Mouse (Mus musculus) neural tube, embryonic 13.5 days (tissue): ENCODE results near the gene Ugp2. TPM values are rescaled to one million over a fixed set of nuclear protein-coding genes. Genes with fewer than 3 reads are reported as not detected.

Source experiments
- ATAC-seq: fragments of 200-750 bp; cut with Nextera tagmentation; 2 replicates; pipeline ENCODE4 v1.8.0; 2017; ENCODE audit warnings: low read depth, mild to moderate bottlenecking, moderate TSS enrichment, moderate library complexity
- H3K27ac ChIP-seq: fragments of 300-500 bp; sonication (generic); replicated peaks from 2 replicates; pipeline ENCODE4 v1.5.1; 2015; ENCODE audit warnings: moderate library complexity, mild to moderate bottlenecking, inconsistent platforms
- H3K27me3 ChIP-seq: fragments of 300-500 bp; sonication (generic); 2 replicates; pipeline ENCODE4 v1.6.1; 2015; ENCODE audit warnings: mild to moderate bottlenecking, inconsistent platforms
- H3K36me3 ChIP-seq: fragments of 300-500 bp; sonication (generic); 2 replicates; pipeline ENCODE4 v1.6.1; 2015; ENCODE audit warnings: mild to moderate bottlenecking, inconsistent platforms
- H3K4me1 ChIP-seq: fragments of 300-500 bp; sonication (generic); replicated peaks from 2 replicates; pipeline ENCODE4 v1.6.1; 2015; ENCODE audit warnings: inconsistent platforms
- H3K4me2 ChIP-seq: fragments of 300-500 bp; sonication (generic); 2 replicates; pipeline ENCODE4 v1.6.1; 2015; ENCODE audit warnings: inconsistent platforms, mild to moderate bottlenecking, moderate library complexity
- H3K4me3 ChIP-seq: fragments of 300-500 bp; sonication (generic); 2 replicates; pipeline ENCODE4 v1.5.1; 2015; ENCODE audit warnings: mild to moderate bottlenecking, inconsistent platforms
- H3K9ac ChIP-seq: fragments of 300-500 bp; sonication (generic); 2 replicates; pipeline ENCODE4 v1.6.1; 2015; ENCODE audit warnings: moderate library complexity, mild to moderate bottlenecking, inconsistent platforms
- H3K9me3 ChIP-seq: fragments of 300-500 bp; sonication (generic); 2 replicates; pipeline ENCODE4 v1.6.1; 2016; ENCODE audit warnings: inconsistent platforms
- WGBS: fragments of 180-500 bp; shearing (Covaris S2); methylation state at CpG from one replicate; pipeline ENCODE4 v1.1.7; 2015; 5-methylcytosine and 5-hydroxymethylcytosine counted together
- polyA plus RNA-seq: library from polyadenylated mRNA; unstranded; fragments of >200 nt; fragmentation: Nextera tagmentation; extraction: Ambion mirVana; gene quantifications from 2 replicates; pipeline ENCODE4 v1.2.1, GENCODE M21; 2015

Gene Ugp2
- polyA plus RNA-seq, 1 experiment from 2014 or later, result 73.2 TPM

- Histone ChIP-seq H3K36me3 (no peaks in the 10 kb centered on the region), H3K4me3 (peak overlapping the region; percentile 82), H3K9ac (peak overlapping the region; percentile 91), H3K9me3 (no peaks in the 10 kb centered on the region), H3K27me3 (no peaks in the 10 kb centered on the region), H3K4me2 (peak overlapping the region; percentile 68), H3K27ac (no peak overlapping the region), H3K4me1 (peaks cover 24% of the 10 kb centered on the region)
- WGBS, result 25% methylated on average over 9 of the region's 9 CpGs
- ATAC-seq, result no peak
Observed at GRCm38 (mm10) chr11:21369248-21370016, 1.6 kb downstream of the Ugp2 start.

GRCm38 (mm10) chr11:21368466-21368865 is 2.5 kb downstream of the Ugp2 start:
- no peak overlapping the region for H3K9ac ChIP-seq
- peak overlapping the region; percentile 68 for H3K4me2 ChIP-seq
- H3K9me3 ChIP-seq, result no peaks in the 10 kb centered on the region
- ATAC-seq, result no peak
- H3K27ac ChIP-seq, result no peak overlapping the region
- peaks cover 24% of the 10 kb centered on the region for H3K4me1 ChIP-seq
- peak overlapping the region; percentile 82 for H3K4me3 ChIP-seq
- no peaks in the 10 kb centered on the region for H3K27me3 ChIP-seq
- 50% methylated on average over 7 of the region's 7 CpGs for WGBS
- no peaks in the 10 kb centered on the region for H3K36me3 ChIP-seq

DNA sequence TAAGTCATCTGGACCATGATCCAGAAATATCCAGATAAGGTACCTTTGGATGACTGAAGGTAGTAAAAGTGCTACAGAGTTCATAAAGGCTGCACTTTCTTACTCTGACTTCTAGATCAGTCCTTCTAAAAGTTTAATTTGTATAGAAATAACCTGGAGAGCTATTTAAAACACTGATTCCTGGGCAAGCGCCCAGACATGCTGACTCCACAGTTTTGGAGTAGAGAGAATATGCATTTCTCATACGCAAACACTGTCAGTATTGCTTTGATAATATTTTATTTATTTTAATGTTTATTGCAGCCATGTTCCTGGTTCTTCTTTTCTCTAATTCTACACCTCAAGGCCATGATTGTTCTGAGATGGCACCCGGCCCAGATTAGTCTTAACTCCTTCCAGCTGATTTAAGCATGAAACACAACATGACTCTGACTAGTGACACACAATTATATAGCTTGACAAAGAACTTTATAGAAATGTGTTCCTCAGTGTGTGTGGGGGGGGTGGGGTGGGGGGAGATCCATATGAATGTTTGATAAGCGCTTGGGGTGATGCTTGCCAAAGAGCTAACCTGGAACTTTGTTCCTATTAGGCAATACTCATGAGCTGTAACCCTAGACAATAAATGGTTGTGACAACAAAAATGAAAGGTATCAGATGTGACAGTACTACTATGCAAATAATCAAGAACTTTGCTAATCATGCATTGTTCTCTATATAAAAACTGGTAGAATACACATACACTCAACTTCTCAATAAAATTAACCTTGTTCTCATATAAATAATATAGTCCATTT is 7.7 kb downstream of the Ugp2 start:
- ATAC-seq, result no peak
- Histone ChIP-seq H3K4me2 (no peak overlapping the region), H3K36me3 (no peaks in the 10 kb centered on the region), H3K4me1 (peaks cover 2% of the 10 kb centered on the region), H3K4me3 (no peak overlapping the region), H3K9me3 (no peaks in the 10 kb centered on the region), H3K9ac (no peak overlapping the region), H3K27me3 (no peaks in the 10 kb centered on the region), H3K27ac (no peak overlapping the region)
- WGBS, result 92% methylated on average over 4 of the region's 4 CpGs

DNA sequence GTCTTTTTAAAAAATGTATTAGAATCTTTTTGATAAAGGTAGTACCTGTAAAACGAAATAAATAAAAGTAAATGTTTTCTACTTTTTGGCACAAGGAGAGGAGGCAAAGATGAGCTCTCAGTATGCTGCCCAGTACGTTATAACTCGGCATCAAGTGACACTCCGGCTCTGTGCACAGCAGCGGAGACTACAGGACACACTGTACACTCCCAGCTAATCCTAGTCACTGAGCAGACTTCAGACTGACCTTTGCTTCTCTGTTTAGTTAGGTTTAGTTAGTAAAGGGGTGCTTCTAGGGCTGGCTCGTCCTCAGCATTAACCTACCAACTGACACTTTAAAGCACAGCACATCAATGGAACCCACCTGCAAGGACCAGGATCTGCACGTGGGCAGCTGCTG is 19.7 kb downstream of the Ugp2 start:
- 93% methylated on average over 7 of the region's 7 CpGs for WGBS
- H3K27me3 ChIP-seq, result no peaks in the 10 kb centered on the region
- no peak for ATAC-seq

DNA sequence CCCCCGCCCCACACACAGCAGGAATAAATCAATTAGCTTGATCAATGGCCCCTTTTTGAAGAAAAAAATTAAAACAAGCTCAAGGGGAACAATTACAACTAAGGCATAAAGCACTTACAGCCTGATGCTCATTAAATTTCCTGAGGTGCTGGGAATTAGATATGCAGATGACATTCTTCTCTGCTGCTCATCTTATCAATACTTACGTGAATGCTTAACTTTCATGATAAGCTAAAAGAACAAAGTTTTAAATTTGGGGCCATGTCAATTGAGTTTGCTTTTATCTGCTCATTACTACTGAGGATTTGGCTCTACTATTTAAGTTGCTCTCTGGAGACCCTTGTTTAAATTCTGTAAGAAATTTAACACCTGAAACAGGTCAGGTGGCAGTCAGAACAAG is 22.1 kb downstream of the Ugp2 start:
- peaks cover 42% of the 10 kb centered on the region for H3K36me3 ChIP-seq
- no peaks in the 10 kb centered on the region for H3K9me3 ChIP-seq
- no peak overlapping the region for H3K4me2 ChIP-seq
- no peak for ATAC-seq
- no peak overlapping the region for H3K9ac ChIP-seq
- H3K4me3 ChIP-seq, result no peak overlapping the region
- H3K27me3 ChIP-seq, result no peaks in the 10 kb centered on the region
- no peak overlapping the region for H3K27ac ChIP-seq
- 77% methylated on average over 2 of the region's 2 CpGs for WGBS
- no peaks in the 10 kb centered on the region for H3K4me1 ChIP-seq

More for the DNA sequence above, 19.7 kb downstream of the Ugp2 start:
- Histone ChIP-seq H3K9me3 (no peaks in the 10 kb centered on the region), H3K4me3 (no peak overlapping the region), H3K27ac (no peak overlapping the region), H3K4me1 (no peaks in the 10 kb centered on the region), H3K9ac (no peak overlapping the region), H3K4me2 (no peak overlapping the region), H3K36me3 (peaks cover 31% of the 10 kb centered on the region)

GRCm38 (mm10) chr11:21346020-21346419 is 25.0 kb downstream of the Ugp2 start:
- Histone ChIP-seq H3K27me3 (no peaks in the 10 kb centered on the region), H3K9me3 (no peaks in the 10 kb centered on the region), H3K27ac (no peak overlapping the region), H3K4me1 (no peaks in the 10 kb centered on the region), H3K9ac (no peak overlapping the region), H3K4me2 (no peak overlapping the region), H3K36me3 (peaks cover 40% of the 10 kb centered on the region), H3K4me3 (no peak overlapping the region)
- ATAC-seq, result no peak
- WGBS, result 97% methylated on average over 3 of the region's 3 CpGs

GRCm38 (mm10) chr11:21343490-21343889 is 27.5 kb downstream of the Ugp2 start:
- Histone ChIP-seq H3K4me1 (0 out of 2 replicates have a peak, but pooled peaks cover 4% of the 10 kb centered on the region), H3K4me2 (no peak overlapping the region), H3K36me3 (peaks cover 36% of the 10 kb centered on the region), H3K9me3 (no peaks in the 10 kb centered on the region), H3K9ac (no peak overlapping the region), H3K27me3 (no peaks in the 10 kb centered on the region), H3K27ac (no peak overlapping the region), H3K4me3 (no peak overlapping the region)
- 97% methylated on average over 5 of the region's 5 CpGs for WGBS
- no peak for ATAC-seq

DNA sequence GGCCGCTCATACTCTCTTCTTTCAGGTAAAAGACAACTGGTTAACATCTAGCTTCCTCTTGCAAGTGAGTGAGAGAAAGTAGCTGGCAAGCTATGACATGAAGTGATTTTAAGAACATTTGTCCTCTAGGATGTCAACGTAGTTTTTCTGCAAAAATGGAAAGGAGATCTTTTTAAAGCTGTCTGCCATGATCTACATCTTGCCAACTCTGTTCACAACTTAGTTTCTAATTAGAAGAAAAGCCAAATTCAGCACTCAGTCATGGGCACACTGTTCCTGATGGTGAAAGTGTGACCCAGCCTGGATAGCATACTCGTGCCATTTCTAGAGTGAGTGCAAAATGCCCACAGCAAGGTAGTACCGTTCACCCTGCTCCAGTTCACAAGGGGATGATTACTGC is 31.9 kb downstream of the Ugp2 start:
- ATAC-seq, result no peak
- WGBS, result 86% methylated on average over 4 of the region's 4 CpGs
- H3K27me3 ChIP-seq, result no peaks in the 10 kb centered on the region

GRCm38 (mm10) chr11:21337855-21338254 is 33.1 kb downstream of the Ugp2 start:
- H3K4me3 ChIP-seq, result no peak overlapping the region
- 0 out of 2 replicates have a peak, but pooled peaks cover 8% of the 10 kb centered on the region for H3K4me1 ChIP-seq
- H3K4me2 ChIP-seq, result no peak overlapping the region
- no peak overlapping the region for H3K9ac ChIP-seq
- H3K36me3 ChIP-seq, result peaks cover 11% of the 10 kb centered on the region; the same call in 1 of the 2 replicates
- ATAC-seq, result no peak
- H3K9me3 ChIP-seq, result no peaks in the 10 kb centered on the region
- no peaks in the 10 kb centered on the region for H3K27me3 ChIP-seq
- H3K27ac ChIP-seq, result no peak overlapping the region
- WGBS, result 74% methylated on average over 1 of the region's 1 CpGs

More for the DNA sequence above, 31.9 kb downstream of the Ugp2 start:
- no peak overlapping the region for H3K4me2 ChIP-seq
- no peak overlapping the region for H3K27ac ChIP-seq
- no peaks in the 10 kb centered on the region for H3K9me3 ChIP-seq
- H3K4me1 ChIP-seq, result 0 out of 2 replicates have a peak, but pooled peaks cover 8% of the 10 kb centered on the region
- no peak overlapping the region for H3K9ac ChIP-seq
- H3K4me3 ChIP-seq, result no peak overlapping the region
- H3K36me3 ChIP-seq, result peaks cover 13% of the 10 kb centered on the region; the same call in 1 of the 2 replicates

DNA sequence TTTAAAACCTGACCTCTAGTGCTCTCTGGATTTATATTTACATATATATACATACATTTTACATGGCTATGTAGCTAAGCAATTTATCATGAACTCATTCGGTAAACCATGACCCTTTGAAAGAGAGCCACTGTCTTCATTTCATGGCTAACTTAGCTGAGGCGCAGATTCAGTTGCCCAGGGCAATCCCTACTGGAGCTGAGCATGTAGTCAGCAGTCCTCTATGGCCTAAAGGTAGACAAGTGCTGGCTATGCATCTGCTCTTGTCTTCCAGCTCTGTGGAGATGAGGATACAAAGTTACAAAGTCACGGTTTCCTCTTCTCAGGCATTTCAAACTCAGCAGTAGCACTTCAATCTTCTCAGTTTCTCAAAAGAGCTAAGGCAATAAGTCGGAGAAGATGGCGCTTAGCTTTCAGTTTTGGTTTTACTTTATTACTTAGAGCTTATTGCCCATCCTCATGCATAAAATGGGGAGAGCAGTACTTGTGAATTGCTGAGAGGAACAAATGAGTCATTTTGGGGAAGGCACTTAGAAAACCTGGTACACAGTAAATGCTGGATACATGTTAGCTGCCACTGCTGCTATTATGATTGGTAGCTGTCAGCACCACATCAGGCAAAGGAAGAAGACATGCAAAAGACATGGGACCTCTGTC is 38.2 kb downstream of the Ugp2 start:
- ATAC-seq, result no peak
- Histone ChIP-seq H3K36me3 (peaks cover 51% of the 10 kb centered on the region), H3K4me2 (no peak overlapping the region), H3K9ac (no peak overlapping the region), H3K4me1 (no peaks in the 10 kb centered on the region), H3K27me3 (no peaks in the 10 kb centered on the region), H3K4me3 (no peak overlapping the region), H3K9me3 (no peaks in the 10 kb centered on the region), H3K27ac (no peak overlapping the region)
- 90% methylated on average over 5 of the region's 5 CpGs for WGBS

DNA sequence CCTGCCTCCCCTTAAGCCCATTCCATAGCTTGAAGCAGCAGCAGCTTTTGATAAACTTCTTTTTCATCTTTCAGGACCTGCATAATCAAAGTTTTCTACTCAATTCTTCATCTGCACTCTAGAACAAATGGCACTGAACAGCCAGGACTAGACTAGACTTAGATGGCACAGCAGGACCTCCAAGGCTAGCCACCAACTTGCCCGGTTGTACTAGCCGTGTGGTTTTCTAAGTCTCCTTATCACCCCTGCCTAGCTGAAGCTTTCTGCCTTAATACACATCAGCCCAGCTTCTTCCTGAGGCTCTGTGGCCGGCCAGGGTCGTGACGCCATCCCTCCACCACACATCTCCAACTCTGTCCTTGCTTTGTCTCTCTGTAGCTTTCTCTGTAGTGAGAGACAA is 42.9 kb downstream of the Ugp2 start:
- no peaks in the 10 kb centered on the region for H3K27me3 ChIP-seq
- H3K36me3 ChIP-seq, result peaks cover 76% of the 10 kb centered on the region
- H3K9me3 ChIP-seq, result no peaks in the 10 kb centered on the region
- H3K4me1 ChIP-seq, result no peaks in the 10 kb centered on the region
- no peak for ATAC-seq
- H3K9ac ChIP-seq, result no peak overlapping the region
- H3K27ac ChIP-seq, result no peak overlapping the region
- H3K4me3 ChIP-seq, result no peak overlapping the region
- no peak overlapping the region for H3K4me2 ChIP-seq
- WGBS, result 92% methylated on average over 5 of the region's 5 CpGs

GRCm38 (mm10) chr11:21327486-21327885 is 43.5 kb downstream of the Ugp2 start:
- Histone ChIP-seq H3K27ac (no peak overlapping the region), H3K4me3 (no peak overlapping the region), H3K4me1 (no peaks in the 10 kb centered on the region), H3K27me3 (no peaks in the 10 kb centered on the region), H3K36me3 (peaks cover 71% of the 10 kb centered on the region), H3K9me3 (no peaks in the 10 kb centered on the region), H3K4me2 (no peak overlapping the region), H3K9ac (no peak overlapping the region)
- 90% methylated on average over 5 of the region's 5 CpGs for WGBS
- ATAC-seq, result no peak
